Mouse (Mus musculus) cerebellum, adult 8-10 months (tissue): Measurements from ENCODE around the gene Orai1.
A peak's percentile ranks its signal among the peaks of the same experiment; 100 is the strongest.
"Not testable (repeated sequence)": the region's sequence is repeated elsewhere in the genome, so short reads cannot be mapped to it uniquely, and the experiment has no call there.

ENCODE experiments used
- DNase-seq: peaks from one replicate; pipeline ENCODE4 v3.0.0; 2022

Gene Orai1

GRCm38 (mm10) chr5:123035564-123035963, 20.7 kb downstream of the Orai1 start:
- no peak for DNase-seq

- DNase-seq, result no peak
Observed at GRCm38 (mm10) chr5:123038115-123038514, 23.2 kb downstream of the Orai1 start.

GRCm38 (mm10) chr5:123039120-123039752, 24.4 kb downstream of the Orai1 start:
- no peak for DNase-seq

GRCm38 (mm10) chr5:123040796-123041195, 25.9 kb downstream of the Orai1 start:
- DNase-seq, result no peak

GRCm38 (mm10) chr5:123043856-123044255, 29.0 kb downstream of the Orai1 start:
- DNase-seq, result no peak

GRCm38 (mm10) chr5:123045561-123046295, 30.9 kb downstream of the Orai1 start:
- peak; percentile 46 for DNase-seq

- no peak for DNase-seq
Observed at GRCm38 (mm10) chr5:123046916-123047315, 32.0 kb downstream of the Orai1 start, which contains the start of gene Morn3. Gene Morn3, minus strand, starts transcription at chr5:123047016.

GRCm38 (mm10) chr5:123049271-123049670, 34.4 kb downstream of the Orai1 start:
- no peak for DNase-seq

- no peak for DNase-seq
Observed at GRCm38 (mm10) chr5:123050918-123051317, 36.0 kb downstream of the Orai1 start.

- no peak for DNase-seq
Observed at GRCm38 (mm10) chr5:123051736-123052135, 36.9 kb downstream of the Orai1 start.

GRCm38 (mm10) chr5:123057366-123058250, 42.7 kb downstream of the Orai1 start:
- peak; percentile 99 for DNase-seq

GRCm38 (mm10) chr5:123058251-123059102, 43.6 kb downstream of the Orai1 start:
- DNase-seq, result peak; percentile 40

GRCm38 (mm10) chr5:123059757-123060520, 45.1 kb downstream of the Orai1 start:
- DNase-seq, result peak; percentile 43

- DNase-seq, result no peak
Observed at GRCm38 (mm10) chr5:123060706-123061401, 46.0 kb downstream of the Orai1 start.

- DNase-seq, result not testable (repeated sequence)
Observed at GRCm38 (mm10) chr5:123061402-123061749, 46.5 kb downstream of the Orai1 start.

- no peak for DNase-seq
Observed at GRCm38 (mm10) chr5:123063141-123063540, 48.3 kb downstream of the Orai1 start.

- DNase-seq, result peak; percentile 82
Observed at GRCm38 (mm10) chr5:123064207-123064606, 49.3 kb downstream of the Orai1 start.

- DNase-seq, result no peak
Observed at GRCm38 (mm10) chr5:123067395-123067995, 52.6 kb downstream of the Orai1 start.

GRCm38 (mm10) chr5:123068115-123068514, 53.2 kb downstream of the Orai1 start, which contains the start of gene Tmem120b:
Gene Tmem120b, plus strand, starts transcription at chr5:123068415.
- DNase-seq, result no peak

- no peak for DNase-seq
Observed at GRCm38 (mm10) chr5:123068714-123069113, 53.8 kb downstream of the Orai1 start.
